Mouse (Mus musculus) liver, adult 2 months (tissue): Measurements from ENCODE around the gene Cd2ap.

ENCODE experiments used
- CTCF ChIP-seq: fragments of 200-500 bp; IDR thresholded peaks from 2 replicates; pipeline ENCODE4 v1.5.1; 2011; ENCODE audit warnings: low read depth, low read length, control low read depth
- POLR2A ChIP-seq: fragments of 200-500 bp; IDR thresholded peaks from 2 replicates; pipeline ENCODE4 v1.6.1; 2011; ENCODE audit warnings: low read length, control low read depth; ENCODE audit not compliant: insufficient read depth; ENCODE audit errors: extremely low read depth

DNA sequence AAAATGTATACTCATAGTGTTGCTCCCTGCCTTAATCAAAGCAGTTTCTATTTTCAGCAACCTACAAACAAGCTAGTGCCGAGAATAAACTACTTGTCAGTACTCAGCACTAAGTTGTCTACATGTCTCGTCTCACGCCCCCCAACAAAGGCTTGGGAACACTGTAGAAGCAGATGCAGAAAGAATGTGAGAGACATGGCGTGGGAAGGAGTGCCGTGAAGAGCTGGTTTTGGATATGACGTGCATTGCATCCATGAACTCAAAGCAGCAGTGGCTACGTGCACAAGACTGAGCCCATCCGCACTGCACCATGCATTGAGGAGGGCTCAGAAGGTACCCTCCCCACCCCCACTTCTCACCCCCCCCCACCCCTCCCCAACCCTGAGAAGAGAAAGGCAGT is 53.7 kb downstream of the Cd2ap start:
- TF ChIP-seq CTCF (no peak), POLR2A (no peak)
